Mouse (Mus musculus): Measurements from ENCODE around the gene Olfr551. TPM values are rescaled to one million over a fixed set of nuclear protein-coding genes. Genes with fewer than 3 reads are reported as not detected.
"Not testable (repeated sequence)": the region's sequence is repeated elsewhere in the genome, so short reads cannot be mapped to it uniquely, and the experiment has no call there.

Gene Olfr551
- not detected in 2 replicates for polyA plus RNA-seq (2015; fragmentation: Nextera tagmentation; extraction: Ambion mirVana)

- Histone ChIP-seq H3K36me3 (ENCODE audit: control insufficient read depth, insufficient read depth) (no peaks in the 10 kb centered on the region), H3K4me1 (ENCODE audit: control insufficient read depth, low read depth, low read length) (no peaks in the 10 kb centered on the region), H3K27ac (ENCODE audit: low read length) (no peak within 1 kb of the TSS), H3K9me3 (replicated peaks; ENCODE audit: control insufficient read depth, low read length) (no peaks in the 10 kb centered on the region), H3K4me3 (ENCODE audit: low read depth, low read length) (no peak within 1 kb of the TSS), H3K4me2 (ENCODE audit: low read depth, low read length) (no peak within 1 kb of the TSS), H3K27me3 (ENCODE audit: control insufficient read depth, insufficient read depth, low read depth, low read length) (no peaks in the 10 kb centered on the region), H3K9ac (ENCODE audit: low read depth, low read length) (no peak within 1 kb of the TSS)
- no peak for ATAC-seq (ENCODE audit: low read depth)
- WGBS (ENCODE audit: insufficient replicate concordance): 65% methylated on average over 3 of the region's 3 CpGs
Observed at GRCm38 (mm10) chr7:102591786-102592185, at the start of gene Olfr551. Olfr551 (minus strand) TSS chr7:102591886.

GRCm38 (mm10) chr7:102638132-102638531, 46.4 kb upstream of the Olfr551 start, which contains the start of gene Olfr554:
Olfr554 (plus strand) TSS chr7:102638432.
- Histone ChIP-seq H3K9ac (ENCODE audit: low read depth, low read length) (no peak within 1 kb of the TSS), H3K9me3 (replicated peaks; ENCODE audit: control insufficient read depth, low read length) (no peaks in the 10 kb centered on the region)

DNA sequence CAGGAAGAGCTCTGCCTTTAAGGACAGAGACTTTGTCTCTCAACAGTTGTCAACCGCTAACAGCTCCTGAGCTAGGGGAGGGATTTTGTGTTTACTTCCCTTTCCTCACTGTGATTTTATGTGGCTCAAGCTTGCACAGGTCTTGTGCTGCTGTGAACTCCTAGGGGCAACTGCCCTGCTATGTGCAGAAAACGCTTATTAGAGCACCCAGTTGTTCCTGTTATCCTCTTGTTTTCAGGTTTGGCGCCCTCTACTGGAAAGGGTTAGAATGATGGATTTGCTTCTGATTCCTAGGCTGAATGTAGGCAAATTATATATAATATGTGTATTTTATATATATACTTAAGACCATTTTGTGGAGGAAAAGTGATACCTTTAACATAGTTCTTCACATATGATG, 45.0 kb upstream of the Olfr551 start:
- no peak for ATAC-seq (ENCODE audit: low read depth)
- H3K9ac ChIP-seq (ENCODE audit: low read depth, low read length): no peak overlapping the region
- H3K27ac ChIP-seq (ENCODE audit: low read length): no peak overlapping the region
- no peaks in the 10 kb centered on the region for H3K27me3 ChIP-seq (ENCODE audit: control insufficient read depth, insufficient read depth, low read depth, low read length)
- no peaks in the 10 kb centered on the region for H3K36me3 ChIP-seq (ENCODE audit: control insufficient read depth, insufficient read depth)
- no peaks in the 10 kb centered on the region for H3K9me3 ChIP-seq (replicated peaks; ENCODE audit: control insufficient read depth, low read length)
- H3K4me1 ChIP-seq (ENCODE audit: control insufficient read depth, low read depth, low read length): no peaks in the 10 kb centered on the region
- 12% methylated on average over 3 of the region's 3 CpGs for WGBS (ENCODE audit: insufficient replicate concordance)
- no peak overlapping the region for H3K4me3 ChIP-seq (ENCODE audit: low read depth, low read length)
- H3K4me2 ChIP-seq (ENCODE audit: low read depth, low read length): no peak overlapping the region

More at GRCm38 (mm10) chr7:102638132-102638531, 46.4 kb upstream of the Olfr551 start, which contains the start of gene Olfr554:
- no peaks in the 10 kb centered on the region for H3K36me3 ChIP-seq (ENCODE audit: control insufficient read depth, insufficient read depth)
- H3K4me2 ChIP-seq (ENCODE audit: low read depth, low read length): no peak within 1 kb of the TSS
- 38% methylated on average over 1 of the region's 1 CpGs for WGBS (ENCODE audit: insufficient replicate concordance)
- no peaks in the 10 kb centered on the region for H3K27me3 ChIP-seq (ENCODE audit: control insufficient read depth, insufficient read depth, low read depth, low read length)
- H3K27ac ChIP-seq (ENCODE audit: low read length): no peak within 1 kb of the TSS
- no peak for ATAC-seq (ENCODE audit: low read depth)
- no peaks in the 10 kb centered on the region for H3K4me1 ChIP-seq (ENCODE audit: control insufficient read depth, low read depth, low read length)
- H3K4me3 ChIP-seq (ENCODE audit: low read depth, low read length): no peak within 1 kb of the TSS

GRCm38 (mm10) chr7:102620368-102620767, 28.7 kb upstream of the Olfr551 start:
- not testable (repeated sequence) for H3K9ac ChIP-seq (ENCODE audit: low read depth, low read length); H3K9me3 ChIP-seq (replicated peaks; ENCODE audit: control insufficient read depth, low read length); H3K27ac ChIP-seq (ENCODE audit: low read length); H3K36me3 ChIP-seq (ENCODE audit: control insufficient read depth, insufficient read depth); H3K4me1 ChIP-seq (ENCODE audit: control insufficient read depth, low read depth, low read length); H3K27me3 ChIP-seq (ENCODE audit: control insufficient read depth, insufficient read depth, low read depth, low read length); H3K4me3 ChIP-seq (ENCODE audit: low read depth, low read length); ATAC-seq (ENCODE audit: low read depth); H3K4me2 ChIP-seq (ENCODE audit: low read depth, low read length)
- 75% methylated on average over 16 of the region's 19 CpGs for WGBS (ENCODE audit: insufficient replicate concordance)

DNA sequence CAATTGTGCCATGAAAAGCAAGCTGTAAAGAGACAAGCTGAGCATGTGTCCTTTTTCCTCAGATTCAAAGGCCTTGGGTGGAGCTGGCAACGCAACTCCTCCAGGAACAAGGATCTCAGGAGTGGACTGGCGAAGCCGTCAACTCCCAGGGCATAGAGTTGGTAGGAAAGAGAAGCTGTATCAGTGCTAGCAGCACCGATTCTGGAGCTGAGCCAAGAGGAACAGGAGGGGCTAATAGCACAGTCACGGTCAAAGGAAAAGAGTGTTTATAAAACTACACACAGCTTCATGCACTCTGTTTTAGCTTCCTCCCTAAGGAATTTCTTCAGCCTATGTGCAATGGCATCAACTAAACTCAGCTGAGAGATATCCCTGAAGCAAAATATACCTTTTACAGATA, 27.9 kb upstream of the Olfr551 start:
- H3K9me3 ChIP-seq (replicated peaks; ENCODE audit: control insufficient read depth, low read length): no peaks in the 10 kb centered on the region
- H3K27me3 ChIP-seq (ENCODE audit: control insufficient read depth, insufficient read depth, low read depth, low read length): no peaks in the 10 kb centered on the region
- ATAC-seq (ENCODE audit: low read depth): no peak
- H3K4me3 ChIP-seq (ENCODE audit: low read depth, low read length): no peak overlapping the region
- H3K4me2 ChIP-seq (ENCODE audit: low read depth, low read length): no peak overlapping the region
- WGBS (ENCODE audit: insufficient replicate concordance): 50% methylated on average over 5 of the region's 5 CpGs
- H3K36me3 ChIP-seq (ENCODE audit: control insufficient read depth, insufficient read depth): no peaks in the 10 kb centered on the region
- no peak overlapping the region for H3K27ac ChIP-seq (ENCODE audit: low read length)
- no peak overlapping the region for H3K9ac ChIP-seq (ENCODE audit: low read depth, low read length)
- no peaks in the 10 kb centered on the region for H3K4me1 ChIP-seq (ENCODE audit: control insufficient read depth, low read depth, low read length)

DNA sequence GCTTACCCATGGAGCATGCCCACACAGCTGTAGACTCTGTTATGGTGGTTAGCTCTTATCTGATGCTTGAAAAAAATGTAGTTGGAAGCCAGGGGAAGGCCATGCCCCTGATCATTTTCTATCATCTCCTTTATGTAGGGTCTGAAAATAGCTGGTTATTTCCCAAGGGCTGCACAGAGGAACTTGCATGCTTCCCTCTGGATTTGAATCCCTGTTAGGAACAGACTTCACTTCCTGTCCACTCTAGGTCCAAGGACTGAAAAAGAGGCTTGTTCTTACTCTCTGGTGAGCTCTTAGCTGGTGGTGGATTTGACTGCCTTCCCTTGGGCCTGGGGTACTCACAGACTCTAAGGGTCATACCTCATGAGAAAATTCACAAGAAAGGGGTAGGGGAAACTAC, 26.4 kb upstream of the Olfr551 start, which contains the start of gene Olfr553:
Gene Olfr553, minus strand, starts transcription at position 101 of the 400 bp plus-strand sequence.
- Histone ChIP-seq H3K36me3 (ENCODE audit: control insufficient read depth, insufficient read depth) (no peaks in the 10 kb centered on the region), H3K9me3 (replicated peaks; ENCODE audit: control insufficient read depth, low read length) (no peaks in the 10 kb centered on the region), H3K4me2 (ENCODE audit: low read depth, low read length) (no peak within 1 kb of the TSS), H3K4me1 (ENCODE audit: control insufficient read depth, low read depth, low read length) (no peaks in the 10 kb centered on the region), H3K4me3 (ENCODE audit: low read depth, low read length) (no peak within 1 kb of the TSS), H3K9ac (ENCODE audit: low read depth, low read length) (no peak within 1 kb of the TSS), H3K27me3 (ENCODE audit: control insufficient read depth, insufficient read depth, low read depth, low read length) (no peaks in the 10 kb centered on the region), H3K27ac (ENCODE audit: low read length) (no peak within 1 kb of the TSS)
- ATAC-seq (ENCODE audit: low read depth): no peak

GRCm38 (mm10) chr7:102597378-102598031, 5.8 kb upstream of the Olfr551 start, which contains the start of gene Olfr552:
Olfr552 (plus strand) TSS chr7:102597770.
- no peak within 1 kb of the TSS for H3K4me3 ChIP-seq (ENCODE audit: low read depth, low read length)
- 27% methylated on average over 1 of the region's 1 CpGs for WGBS (ENCODE audit: insufficient replicate concordance)
- no peak within 1 kb of the TSS for H3K27ac ChIP-seq (ENCODE audit: low read length)
- no peak for ATAC-seq (ENCODE audit: low read depth)
- H3K27me3 ChIP-seq (ENCODE audit: control insufficient read depth, insufficient read depth, low read depth, low read length): no peaks in the 10 kb centered on the region
- no peaks in the 10 kb centered on the region for H3K4me1 ChIP-seq (ENCODE audit: control insufficient read depth, low read depth, low read length)
- H3K9me3 ChIP-seq (replicated peaks; ENCODE audit: control insufficient read depth, low read length): no peaks in the 10 kb centered on the region
- no peaks in the 10 kb centered on the region for H3K36me3 ChIP-seq (ENCODE audit: control insufficient read depth, insufficient read depth)
- no peak within 1 kb of the TSS for H3K4me2 ChIP-seq (ENCODE audit: low read depth, low read length)
- no peak within 1 kb of the TSS for H3K9ac ChIP-seq (ENCODE audit: low read depth, low read length)

- no peak overlapping the region for H3K9ac ChIP-seq (ENCODE audit: low read depth, low read length)
- H3K27ac ChIP-seq (ENCODE audit: low read length): no peak overlapping the region
- no peak overlapping the region for H3K4me2 ChIP-seq (ENCODE audit: low read depth, low read length)
- H3K36me3 ChIP-seq (ENCODE audit: control insufficient read depth, insufficient read depth): no peaks in the 10 kb centered on the region
- no peak for ATAC-seq (ENCODE audit: low read depth)
- 15% methylated on average over 6 of the region's 6 CpGs for WGBS (ENCODE audit: insufficient replicate concordance)
- H3K9me3 ChIP-seq (replicated peaks; ENCODE audit: control insufficient read depth, low read length): no peaks in the 10 kb centered on the region
- H3K27me3 ChIP-seq (ENCODE audit: control insufficient read depth, insufficient read depth, low read depth, low read length): no peaks in the 10 kb centered on the region
- H3K4me1 ChIP-seq (ENCODE audit: control insufficient read depth, low read depth, low read length): no peaks in the 10 kb centered on the region
- no peak overlapping the region for H3K4me3 ChIP-seq (ENCODE audit: low read depth, low read length)
Observed at GRCm38 (mm10) chr7:102575998-102576397, 15.7 kb downstream of the Olfr551 start.

DNA sequence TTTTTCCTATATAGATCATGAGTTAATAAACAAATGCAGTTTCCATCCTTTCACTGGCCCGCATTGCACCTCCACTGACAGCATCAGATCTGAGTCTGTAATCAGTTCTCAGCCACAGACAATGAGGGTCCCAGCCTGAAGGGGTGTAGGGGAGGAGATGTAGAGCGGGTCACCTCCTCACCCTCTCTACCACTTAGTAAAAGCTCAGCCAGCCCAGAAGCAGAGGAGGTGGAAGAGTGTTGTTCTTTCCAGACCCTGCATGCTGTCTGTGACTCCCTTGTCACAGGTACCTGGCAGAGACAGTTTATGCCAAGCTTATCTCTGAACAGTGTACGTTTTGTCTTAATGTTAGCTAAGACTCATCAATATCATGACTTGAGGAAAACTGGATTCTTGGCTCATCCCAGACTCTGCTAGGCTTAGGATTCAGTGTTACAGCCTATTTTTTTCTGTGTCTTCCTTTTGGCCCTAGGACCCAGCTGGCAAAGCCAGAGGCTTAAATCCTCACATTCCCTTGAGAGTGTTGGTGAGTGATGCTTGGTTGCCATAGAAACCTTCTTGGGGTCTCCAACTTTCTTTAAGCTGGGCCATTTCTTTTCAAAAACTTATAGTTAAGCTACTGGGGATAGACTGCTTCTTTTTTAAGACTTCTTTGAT, 18.4 kb downstream of the Olfr551 start:
- Histone ChIP-seq H3K9ac (ENCODE audit: low read depth, low read length) (no peak overlapping the region), H3K36me3 (ENCODE audit: control insufficient read depth, insufficient read depth) (no peaks in the 10 kb centered on the region), H3K4me2 (ENCODE audit: low read depth, low read length) (no peak overlapping the region), H3K9me3 (replicated peaks; ENCODE audit: control insufficient read depth, low read length) (no peaks in the 10 kb centered on the region), H3K27me3 (ENCODE audit: control insufficient read depth, insufficient read depth, low read depth, low read length) (no peaks in the 10 kb centered on the region), H3K4me1 (ENCODE audit: control insufficient read depth, low read depth, low read length) (no peaks in the 10 kb centered on the region), H3K27ac (ENCODE audit: low read length) (no peak overlapping the region), H3K4me3 (ENCODE audit: low read depth, low read length) (no peak overlapping the region)
- ATAC-seq (ENCODE audit: low read depth): no peak
- WGBS (ENCODE audit: insufficient replicate concordance): 59% methylated on average over 3 of the region's 3 CpGs

Data from liver, embryonic 16.5 days (tissue).